Mouse (Mus musculus): ENCODE data around the gene Anxa4. TPM values are rescaled to one million over a fixed set of nuclear protein-coding genes. Genes with fewer than 3 reads are reported as not detected.
A peak's percentile ranks its signal among the peaks of the same experiment; 100 is the strongest.

Anxa4 gene
- polyA plus RNA-seq (2017; shearing (Covaris generic)): 10 to 100 TPM; 15.8 to 42.3 (median 20.4) TPM

DNA sequence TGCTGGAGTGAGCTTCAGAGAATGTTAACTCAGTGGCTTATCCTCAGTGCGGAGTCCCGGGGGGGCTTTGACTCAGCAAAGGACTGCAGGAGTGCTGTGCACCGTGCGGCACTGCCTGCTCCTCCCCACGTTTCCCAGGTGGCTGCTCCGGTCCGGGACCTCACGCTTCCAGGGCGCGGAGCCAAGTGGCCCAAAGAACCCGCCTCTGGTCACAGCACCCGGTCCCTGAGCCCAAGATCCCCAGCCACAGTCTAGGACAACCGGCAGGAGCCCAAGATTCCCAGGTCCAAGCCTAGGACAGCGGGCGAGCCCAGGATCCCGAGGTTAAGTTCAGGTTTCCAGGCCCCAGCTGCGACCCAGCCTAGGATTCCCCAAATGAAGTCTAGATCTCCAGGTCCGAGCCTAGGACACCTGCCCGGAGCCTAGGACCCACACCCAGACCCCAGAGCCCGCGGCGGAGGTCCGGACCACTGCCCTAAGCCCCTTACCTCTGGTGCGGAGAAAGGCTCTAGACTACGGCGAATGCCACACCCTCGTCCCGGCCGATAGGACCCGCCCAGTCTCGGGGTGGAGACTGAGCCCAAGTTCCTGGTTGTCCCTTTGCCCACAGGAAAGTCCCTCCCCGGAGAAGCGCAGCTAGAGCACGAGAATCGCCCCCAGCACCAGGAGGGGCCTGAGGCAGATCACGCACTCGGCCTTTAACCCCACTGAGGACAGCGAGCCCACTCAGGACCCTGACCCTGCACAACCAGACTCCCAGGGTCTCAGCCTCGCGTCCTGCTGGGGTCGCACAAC is at the start of gene Anxa4:
TSS of gene Anxa4 (minus strand) at position 564 of the 795 bp plus-strand sequence.
- ATAC-seq: peak; percentile 92

GRCm38 (mm10) chr6:86841949-86842348 is 48.6 kb upstream of the Anxa4 start:
- no peak for ATAC-seq

DNA sequence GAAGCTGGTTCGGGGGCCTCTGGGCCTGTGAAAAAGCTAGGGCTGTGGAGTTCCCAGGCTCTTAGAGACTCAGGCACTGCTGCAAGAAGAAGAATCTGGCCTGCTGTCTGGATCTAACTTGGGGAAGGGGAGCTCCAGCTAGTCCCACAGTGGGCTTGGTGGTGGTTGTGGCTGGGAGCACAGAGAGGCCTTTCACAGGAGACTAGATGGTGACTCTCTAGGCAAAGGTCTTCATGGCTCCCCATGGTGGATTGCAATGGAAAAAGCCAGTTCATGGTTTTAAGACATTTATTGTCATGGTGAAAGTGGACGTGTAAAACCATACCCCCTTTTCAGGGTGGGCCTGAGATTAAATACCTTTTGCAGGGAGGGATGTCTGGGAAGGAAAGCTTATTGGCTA is 45.7 kb upstream of the Anxa4 start:
- peak; percentile 63 for ATAC-seq

DNA sequence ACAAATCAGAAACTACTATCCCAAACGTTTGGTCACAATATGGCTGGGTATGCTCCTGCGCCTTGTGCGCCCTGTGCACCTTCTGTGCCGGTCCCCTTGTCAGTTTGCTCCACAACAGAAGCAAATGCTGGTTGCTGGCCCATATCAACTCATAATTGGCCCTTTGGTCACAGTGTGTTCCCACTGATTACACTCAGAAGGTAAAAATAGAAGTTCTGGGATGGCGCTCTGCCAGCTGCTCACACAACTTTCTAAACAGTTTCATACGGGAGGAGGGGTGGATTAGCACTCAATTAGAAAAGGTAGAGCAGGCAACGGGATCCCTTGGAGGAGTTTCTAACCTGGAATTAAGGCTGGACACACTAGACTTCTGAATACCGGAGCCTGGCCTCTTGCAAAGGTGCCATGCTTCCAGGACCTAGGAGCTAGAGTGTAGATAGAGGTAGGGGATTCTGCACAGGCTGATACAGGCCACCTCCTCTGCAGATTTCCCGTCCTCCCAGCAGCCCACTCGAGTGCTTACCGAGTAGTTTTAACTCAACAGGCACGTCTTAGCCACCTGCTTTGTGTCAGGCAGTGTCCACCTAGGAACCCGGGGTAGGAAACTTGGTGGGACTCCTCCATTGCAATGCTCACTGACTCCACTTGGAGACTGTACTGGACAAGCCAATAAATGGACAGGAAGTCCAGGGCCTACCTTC is 39.6 kb upstream of the Anxa4 start:
- no peak for ATAC-seq

GRCm38 (mm10) chr6:86830738-86831500 is 37.5 kb upstream of the Anxa4 start:
- no peak for ATAC-seq

DNA sequence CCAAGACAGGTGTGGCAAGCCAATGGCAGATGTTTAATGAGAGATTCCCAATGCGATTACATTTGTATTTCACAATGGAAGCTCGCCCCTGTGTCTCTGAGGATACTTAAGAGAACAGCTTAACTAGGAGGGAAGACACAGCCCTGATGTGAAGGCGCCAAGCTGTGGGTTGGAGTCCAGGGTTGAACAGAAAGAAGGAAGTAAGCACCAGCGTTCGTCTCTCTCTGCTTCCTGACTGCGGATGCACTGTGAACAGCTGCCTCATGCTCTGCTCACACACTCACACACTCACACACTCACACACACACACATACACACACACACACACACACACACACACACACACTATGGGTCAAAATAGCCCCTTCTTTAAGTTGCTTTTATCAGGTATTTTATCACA is 36.4 kb upstream of the Anxa4 start:
- no peak for ATAC-seq

DNA sequence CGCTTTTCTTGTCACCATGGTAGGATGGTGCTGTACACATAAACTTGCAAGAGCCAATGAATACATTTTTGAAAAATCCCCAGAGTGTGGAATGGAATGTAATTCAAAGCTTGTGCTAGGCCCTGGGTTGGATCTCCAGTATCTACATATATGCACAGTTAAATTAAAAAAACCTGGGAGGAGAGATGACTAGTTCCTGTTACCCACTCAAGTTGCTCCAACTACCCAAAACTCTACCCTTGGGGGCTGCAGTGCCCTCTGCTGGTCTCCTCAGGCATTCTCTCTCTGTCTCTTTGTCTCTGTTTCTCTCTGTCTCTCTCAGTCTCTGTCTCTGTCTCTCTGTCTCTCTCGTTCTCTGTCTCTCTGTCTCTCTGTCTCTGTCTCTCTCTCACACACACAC is 34.0 kb upstream of the Anxa4 start:
- no peak for ATAC-seq

GRCm38 (mm10) chr6:86824401-86824800 is 31.0 kb upstream of the Anxa4 start:
- no peak for ATAC-seq

- ATAC-seq: no peak
Measured at GRCm38 (mm10) chr6:86823824-86824223, 30.4 kb upstream of the Anxa4 start.

- no peak for ATAC-seq
Measured at GRCm38 (mm10) chr6:86823051-86823431, 29.7 kb upstream of the Anxa4 start.

- no peak for ATAC-seq
Measured at GRCm38 (mm10) chr6:86822285-86823050, 29.1 kb upstream of the Anxa4 start.

DNA sequence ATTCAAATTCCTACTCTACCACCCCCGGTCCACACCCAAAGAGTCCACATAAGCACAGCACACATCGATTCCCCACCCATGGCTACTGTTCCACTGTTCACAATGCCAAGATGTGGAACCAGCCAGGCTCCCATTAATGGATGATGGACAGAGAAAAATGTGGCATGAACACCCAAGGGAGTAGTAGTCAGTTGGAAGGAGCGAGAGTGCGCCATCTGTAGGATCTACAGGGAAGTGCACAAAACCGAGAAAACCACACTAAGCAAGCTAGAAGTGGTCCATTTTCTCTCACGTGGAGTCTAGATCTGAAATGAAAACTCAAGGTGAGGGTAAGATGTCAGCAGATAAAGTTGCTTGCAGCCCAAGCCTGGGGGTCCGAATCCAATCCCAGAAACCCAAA is 27.3 kb upstream of the Anxa4 start:
- ATAC-seq: peak; percentile 42

- ATAC-seq: no peak
Measured at GRCm38 (mm10) chr6:86819926-86820325, 26.5 kb upstream of the Anxa4 start.

DNA sequence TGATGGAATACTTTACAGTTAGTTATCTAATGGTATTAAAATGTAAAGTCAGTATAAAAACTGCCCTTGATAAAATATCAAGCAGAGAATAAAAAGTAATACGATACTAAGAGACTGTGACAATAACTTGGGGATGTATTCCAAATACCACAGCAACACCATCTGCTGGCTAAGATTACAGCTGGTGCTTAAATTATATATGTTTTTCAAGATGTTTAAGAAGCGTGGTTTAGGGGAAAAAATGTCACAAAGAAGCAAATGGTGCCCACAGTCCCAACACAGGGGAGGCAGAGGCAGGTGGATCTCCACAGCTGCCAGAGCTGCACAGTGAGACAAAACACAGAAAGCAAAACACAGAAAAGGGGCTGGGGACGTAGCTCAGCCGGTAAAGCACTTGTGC is 25.5 kb upstream of the Anxa4 start:
- ATAC-seq: no peak

DNA sequence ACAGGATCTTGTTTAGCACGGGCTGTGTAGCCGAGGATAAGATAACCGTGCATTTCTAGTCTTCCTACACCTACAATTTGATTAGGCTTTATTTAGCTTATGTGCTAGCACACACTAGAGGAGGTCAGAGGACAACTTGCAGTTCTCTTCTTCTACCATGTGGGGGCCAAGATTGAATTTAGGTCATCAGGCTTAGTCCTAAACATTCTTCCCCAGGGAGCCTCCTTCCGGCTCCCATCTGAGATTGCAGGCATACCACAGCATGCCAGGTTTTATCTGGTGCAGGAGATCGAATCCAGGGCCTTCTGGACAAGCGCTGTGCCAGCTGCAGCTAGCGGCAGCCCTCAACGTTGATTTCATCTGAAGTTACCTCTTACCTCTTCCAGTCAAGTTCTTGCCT is 23.2 kb upstream of the Anxa4 start:
- peak; percentile 82 for ATAC-seq

DNA sequence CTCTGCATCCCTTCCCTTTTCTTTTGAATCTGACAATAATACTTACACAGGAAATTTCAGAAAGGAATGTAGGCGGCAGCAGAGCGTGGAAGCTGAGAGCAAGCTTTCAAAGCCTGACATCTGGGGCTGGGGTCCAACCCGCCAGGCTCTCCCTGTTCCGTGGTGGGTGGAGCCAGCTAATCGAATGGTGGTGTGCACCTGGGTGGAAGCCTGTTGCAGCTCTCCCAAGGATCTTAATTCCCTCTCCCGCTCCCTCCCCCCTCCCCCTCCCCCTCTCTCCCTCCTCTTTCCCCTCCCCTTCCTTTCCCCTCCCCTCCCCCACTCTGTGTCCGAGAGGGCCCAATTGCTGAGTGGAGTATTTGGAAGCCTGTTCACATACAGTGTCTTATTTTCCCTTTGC is 22.1 kb upstream of the Anxa4 start:
- no peak for ATAC-seq

GRCm38 (mm10) chr6:86814926-86815325 is 21.5 kb upstream of the Anxa4 start:
- no peak for ATAC-seq

DNA sequence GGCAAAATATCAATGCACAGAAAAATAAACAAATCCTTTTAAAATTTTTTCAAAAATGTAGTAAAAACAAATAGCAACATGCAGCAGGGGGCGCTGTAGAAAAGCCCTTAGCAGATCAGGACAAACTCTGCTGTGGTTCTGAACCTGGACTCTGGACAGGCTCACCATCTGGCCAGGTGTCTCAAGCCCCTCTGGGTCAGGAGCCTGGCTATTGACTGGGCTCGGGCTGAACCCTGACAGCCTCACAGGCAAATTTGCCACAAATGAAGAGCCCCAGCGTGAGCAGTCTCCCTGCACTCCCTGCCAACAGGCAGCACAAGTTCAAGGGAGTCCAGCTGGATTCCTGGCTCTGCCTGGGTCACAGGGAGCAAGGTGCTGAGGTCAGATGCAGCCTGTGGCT is 20.0 kb upstream of the Anxa4 start:
- no peak for ATAC-seq

DNA sequence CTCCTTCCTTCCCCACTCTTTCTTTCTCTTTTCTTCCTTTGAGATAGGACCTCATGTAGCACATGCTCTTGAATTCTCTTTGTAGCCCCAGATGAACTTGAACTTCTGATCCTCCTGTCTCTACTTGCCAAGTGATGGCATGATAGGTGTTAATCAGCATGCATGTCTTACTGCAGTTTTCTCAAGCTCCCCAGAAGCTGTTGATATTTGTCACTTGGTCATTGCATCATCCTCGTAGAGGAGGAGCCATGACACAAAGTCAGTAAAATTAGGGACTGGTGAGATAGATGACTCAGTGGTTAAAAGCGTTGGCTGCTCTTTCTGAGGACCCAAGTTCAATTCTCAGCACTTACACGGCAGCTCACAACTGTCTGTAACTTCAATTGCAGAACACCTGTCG is 19.5 kb upstream of the Anxa4 start:
- ATAC-seq: no peak

DNA sequence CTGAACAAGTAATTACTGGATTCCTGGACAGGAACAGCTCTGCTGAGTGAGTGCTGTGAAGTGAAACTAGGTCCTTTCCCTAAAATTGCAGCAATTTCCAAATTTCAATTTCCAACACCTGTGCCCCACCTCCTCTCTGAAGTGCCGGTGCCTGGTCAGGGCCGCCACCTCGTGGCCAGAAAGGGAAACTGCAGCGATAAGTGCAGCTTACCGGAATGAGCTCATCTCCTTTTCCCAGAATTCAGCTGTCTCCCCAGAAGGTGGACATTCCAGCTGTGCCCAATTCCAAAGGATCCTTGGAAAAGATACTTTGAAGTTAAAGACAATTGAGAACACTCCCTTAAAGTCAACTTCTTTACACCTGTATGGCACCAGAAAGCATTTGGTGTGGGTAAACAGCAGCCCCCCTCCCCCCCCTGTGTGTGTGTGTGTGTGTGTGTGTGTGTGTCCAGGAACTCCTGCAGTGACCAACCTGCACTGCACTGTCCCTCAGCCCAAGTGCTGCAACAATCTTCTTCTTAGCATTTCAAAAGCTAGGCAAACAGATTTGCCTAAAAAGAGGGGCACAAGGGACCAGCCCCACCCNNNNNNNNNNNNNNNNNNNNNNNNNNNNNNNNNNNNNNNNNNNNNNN is 13.2 kb upstream of the Anxa4 start:
- peak; percentile 70 for ATAC-seq

DNA sequence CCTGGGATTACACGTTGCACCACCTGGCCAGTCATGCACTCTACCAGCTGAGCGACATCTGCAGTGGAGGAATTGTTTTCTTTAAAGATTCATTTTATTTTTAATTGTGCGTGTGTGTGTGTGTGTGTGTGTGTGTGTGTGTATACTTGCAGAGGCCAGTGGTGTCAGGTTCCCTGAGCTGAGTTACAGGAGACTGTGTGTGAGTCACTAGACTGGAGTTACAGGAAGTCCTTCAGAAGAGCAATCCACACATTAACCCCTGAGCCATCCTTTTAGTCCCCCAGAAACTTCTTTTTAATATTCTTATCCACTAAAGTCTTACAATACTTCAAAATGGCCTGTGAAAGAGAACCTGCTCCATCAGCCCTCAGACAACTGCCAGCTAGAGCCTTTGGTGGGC is 11.3 kb upstream of the Anxa4 start:
- no peak for ATAC-seq

DNA sequence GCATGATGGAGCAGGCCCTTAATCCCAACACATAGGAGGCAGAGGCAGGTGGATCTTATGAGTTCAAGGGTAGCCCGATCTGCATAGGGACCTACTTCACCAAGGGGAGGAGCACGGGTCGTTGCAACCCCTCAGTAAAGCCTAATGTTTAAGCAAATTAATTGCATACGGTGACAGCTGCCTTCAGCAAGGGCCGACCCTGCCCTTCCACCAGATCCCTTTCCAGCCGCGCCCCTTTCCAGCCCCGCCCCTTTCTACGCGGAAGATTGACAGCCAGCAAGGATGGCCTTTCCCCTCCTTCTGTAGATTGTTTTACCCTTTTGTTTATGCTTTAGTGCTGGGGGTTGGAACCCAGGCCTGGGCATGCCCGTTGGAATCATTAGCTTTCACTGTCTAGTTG is 8.0 kb upstream of the Anxa4 start:
- ATAC-seq: no peak

Measured in inflammation-experienced regulatory T-cells, adult 6 months (primary cell).